Mouse (Mus musculus) c-Kit-positive CD71-positive TER-119-positive erythroid progenitor cells, embryonic 14.5 days (primary cell): ENCODE measurements around the gene Mvk.
A peak's percentile ranks its signal among the peaks of the same experiment; 100 is the strongest.

Experiments used
- DNase-seq: peaks from one replicate; pipeline ENCODE4 v3.0.0-alpha.2; 2013; ENCODE audit warnings: low spot score

Mvk gene

GRCm38 (mm10) chr5:114456995-114457605 lies 13.0 kb downstream of the Mvk start:
- no peak for DNase-seq

GRCm38 (mm10) chr5:114461238-114461637 lies 17.2 kb downstream of the Mvk start:
- peak; percentile 50 for DNase-seq

- DNase-seq, result no peak
These were observed 18.3 kb downstream of the Mvk start for GRCm38 (mm10) chr5:114462067-114463040.

- no peak for DNase-seq
These were observed 20.5 kb downstream of the Mvk start for GRCm38 (mm10) chr5:114464561-114464960.

- no peak for DNase-seq
These were observed 21.6 kb downstream of the Mvk start for GRCm38 (mm10) chr5:114465641-114466040.

- no peak for DNase-seq
These were observed 22.9 kb downstream of the Mvk start for GRCm38 (mm10) chr5:114467019-114467418.

- DNase-seq, result no peak
These were observed 23.4 kb downstream of the Mvk start for GRCm38 (mm10) chr5:114467430-114467829.

GRCm38 (mm10) chr5:114468007-114468406 lies 23.9 kb downstream of the Mvk start:
- no peak for DNase-seq

GRCm38 (mm10) chr5:114470359-114470758 lies 26.3 kb downstream of the Mvk start:
- DNase-seq, result no peak

GRCm38 (mm10) chr5:114474741-114475491 lies 30.8 kb downstream of the Mvk start:
- no peak for DNase-seq

- DNase-seq, result no peak
These were observed 34.2 kb downstream of the Mvk start for GRCm38 (mm10) chr5:114478267-114478666.

GRCm38 (mm10) chr5:114482587-114483011 lies 38.5 kb downstream of the Mvk start:
- no peak for DNase-seq

GRCm38 (mm10) chr5:114485685-114486084 lies 41.6 kb downstream of the Mvk start:
- no peak for DNase-seq

GRCm38 (mm10) chr5:114489570-114489969 lies 45.5 kb downstream of the Mvk start:
- no peak for DNase-seq

- no peak for DNase-seq
These were observed 46.2 kb downstream of the Mvk start for GRCm38 (mm10) chr5:114490241-114490640.

- DNase-seq, result no peak
These were observed 50.7 kb downstream of the Mvk start for GRCm38 (mm10) chr5:114494761-114495160.

- no peak for DNase-seq
These were observed 57.2 kb downstream of the Mvk start for GRCm38 (mm10) chr5:114501252-114501651.

- DNase-seq, result no peak
These were observed 60.8 kb downstream of the Mvk start for GRCm38 (mm10) chr5:114504826-114505225.

- no peak for DNase-seq
These were observed 61.4 kb downstream of the Mvk start for GRCm38 (mm10) chr5:114505260-114506085.

GRCm38 (mm10) chr5:114507394-114507793 lies 63.3 kb downstream of the Mvk start:
- no peak for DNase-seq

GRCm38 (mm10) chr5:114507964-114508363 lies 63.9 kb downstream of the Mvk start:
- no peak for DNase-seq

- no peak for DNase-seq
These were observed 65.4 kb downstream of the Mvk start for GRCm38 (mm10) chr5:114509461-114509860.
